Mouse (Mus musculus) cerebellum, adult 11-12 months (tissue): ENCODE results near the gene Gatd1.
A peak's percentile ranks its signal among the peaks of the same experiment; 100 is the strongest.
"Not testable (repeated sequence)": the region's sequence is repeated elsewhere in the genome, so short reads cannot be mapped to it uniquely, and the experiment has no call there.

Experiments
- DNase-seq: peaks from one replicate; pipeline ENCODE4 v3.0.0; 2022

Gatd1 gene

GRCm38 (mm10) chr7:141426948-141427730 lies 13.2 kb upstream of the Gatd1 start:
- DNase-seq = peak; percentile 51

DNA sequence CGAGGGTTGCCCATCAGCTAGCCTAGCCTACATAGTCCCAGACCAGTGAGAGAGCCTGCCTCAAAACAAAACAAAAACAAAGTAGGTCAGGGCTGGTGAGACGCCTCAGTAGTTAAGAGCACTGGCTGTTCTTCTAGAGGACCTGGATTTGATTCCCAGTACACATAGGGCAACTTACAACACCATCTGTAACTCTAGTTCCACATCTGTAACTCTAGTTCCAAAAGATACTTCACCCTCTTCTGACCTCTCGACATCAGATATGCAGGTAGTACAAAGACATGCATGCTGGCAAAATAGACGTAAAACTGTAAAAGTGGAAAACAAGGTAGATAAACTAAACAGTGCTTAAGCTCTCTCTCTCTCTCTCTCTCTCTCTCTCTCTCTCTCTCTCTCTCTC lies 9.9 kb upstream of the Gatd1 start:
- DNase-seq = no peak

DNA sequence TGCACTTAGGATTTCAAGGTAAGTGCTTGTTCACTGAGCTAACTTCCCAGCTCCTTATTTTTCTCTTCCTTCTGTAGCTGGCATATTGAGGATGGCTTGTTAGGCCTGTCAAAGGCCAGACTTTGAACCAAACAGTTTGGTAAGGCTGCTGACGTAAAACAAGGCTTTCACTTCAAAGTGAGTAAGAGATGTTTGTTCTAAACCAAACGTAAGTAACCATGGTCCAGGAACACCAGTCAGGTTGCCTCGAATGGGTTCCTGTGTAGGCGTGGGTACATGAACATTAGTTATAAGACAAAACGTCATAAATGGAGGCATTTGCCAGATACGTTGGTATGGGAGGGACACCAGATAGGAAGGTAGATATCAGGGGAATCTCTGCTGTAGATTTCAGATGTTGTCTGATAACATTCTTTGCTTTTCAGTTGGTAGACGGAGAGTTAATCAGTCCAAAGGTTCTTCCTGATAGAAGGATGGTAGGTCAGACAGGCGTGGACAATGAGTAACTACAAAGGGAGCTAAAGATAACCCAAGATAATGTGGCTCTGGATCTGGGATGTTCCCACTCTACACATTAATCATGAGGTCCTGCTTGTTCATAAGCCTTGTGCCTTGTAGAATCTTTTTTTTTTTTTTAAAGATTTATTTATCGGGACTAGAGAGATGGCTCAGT lies 6.2 kb upstream of the Gatd1 start:
- no peak for DNase-seq

DNA sequence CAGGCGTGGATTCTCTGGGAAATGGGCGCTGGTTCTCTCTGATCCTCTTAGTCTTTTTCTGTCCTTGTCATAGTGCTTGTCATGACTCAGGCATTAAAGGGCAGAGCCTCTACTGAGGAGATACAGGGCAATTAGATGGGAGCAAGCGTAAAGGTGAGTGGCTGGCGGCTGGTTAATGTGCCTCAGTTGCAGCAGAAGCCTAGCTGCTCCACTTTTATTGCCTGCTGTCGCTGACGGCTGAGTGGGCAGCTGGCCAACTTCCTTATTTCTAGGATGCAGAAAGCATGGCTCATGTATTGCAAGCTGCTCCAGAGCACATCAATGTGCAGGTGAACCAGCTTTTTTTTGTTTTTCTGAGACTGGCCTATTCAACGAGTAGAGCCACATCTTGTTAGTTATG lies 5.0 kb upstream of the Gatd1 start:
- no peak for DNase-seq

- no peak for DNase-seq
Observed at GRCm38 (mm10) chr7:141417731-141418681, 4.1 kb upstream of the Gatd1 start.

DNA sequence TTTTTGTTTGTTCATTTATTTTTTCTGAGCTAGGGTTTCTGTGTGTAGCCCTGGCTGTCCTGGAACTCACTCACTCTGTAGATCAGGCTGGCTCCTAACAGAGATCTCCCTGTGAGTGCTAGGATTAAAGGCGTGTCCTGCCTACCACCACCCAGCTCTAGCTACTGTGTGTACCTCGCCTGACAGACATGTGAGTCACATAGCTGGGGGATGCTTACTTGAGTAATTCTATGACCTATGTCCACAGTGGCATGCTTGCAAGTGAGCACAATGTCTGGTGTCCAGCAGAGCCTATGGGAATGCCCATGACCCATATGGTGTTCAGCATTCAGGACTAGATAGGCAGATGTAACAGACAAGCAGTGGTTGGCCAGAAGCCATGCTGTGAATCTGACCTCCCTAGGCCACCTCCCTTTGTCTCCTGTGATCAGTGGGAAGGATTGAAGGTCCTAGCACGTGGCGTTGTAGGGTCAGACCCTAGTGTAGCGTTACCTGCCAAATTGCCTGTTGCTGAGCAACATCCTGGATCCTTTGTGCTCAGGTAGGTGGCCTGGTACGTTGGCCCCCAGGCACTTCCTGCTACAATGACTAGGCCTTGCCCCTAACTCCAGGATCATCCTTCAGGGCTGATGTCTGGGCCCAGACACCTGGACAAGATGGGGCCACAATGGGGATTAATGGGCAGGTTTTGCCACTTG lies 2.4 kb upstream of the Gatd1 start:
- peak; percentile 55 for DNase-seq

DNA sequence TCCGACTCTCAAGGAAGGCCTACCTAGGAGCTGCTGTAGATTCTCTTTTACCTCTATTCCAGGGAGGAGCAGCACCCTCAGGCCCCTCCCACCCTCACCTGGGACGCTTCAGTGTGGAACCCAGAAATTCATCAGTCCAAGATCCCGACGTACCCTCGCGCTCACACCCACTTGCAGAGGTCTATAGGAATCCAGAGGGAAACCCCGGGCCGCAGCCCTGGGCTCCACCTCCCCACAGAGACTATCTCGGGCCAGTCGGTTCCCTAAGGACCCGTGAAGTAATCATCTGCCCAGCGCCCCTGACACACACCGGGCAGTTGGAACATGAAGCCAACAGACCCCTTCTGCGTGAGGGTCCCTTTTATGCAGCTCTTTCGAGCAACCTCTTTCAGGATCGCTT lies 605 bp downstream of the Gatd1 start:
- peak; percentile 68 for DNase-seq

- DNase-seq = no peak
Observed at GRCm38 (mm10) chr7:141411667-141412066, 2.3 kb downstream of the Gatd1 start.

GRCm38 (mm10) chr7:141410631-141411030 lies 3.3 kb downstream of the Gatd1 start:
- DNase-seq = no peak

GRCm38 (mm10) chr7:141408833-141409232 lies 5.1 kb downstream of the Gatd1 start:
- DNase-seq = peak; percentile 94

GRCm38 (mm10) chr7:141407670-141408069 lies 6.3 kb downstream of the Gatd1 start:
- DNase-seq = not testable (repeated sequence)

DNA sequence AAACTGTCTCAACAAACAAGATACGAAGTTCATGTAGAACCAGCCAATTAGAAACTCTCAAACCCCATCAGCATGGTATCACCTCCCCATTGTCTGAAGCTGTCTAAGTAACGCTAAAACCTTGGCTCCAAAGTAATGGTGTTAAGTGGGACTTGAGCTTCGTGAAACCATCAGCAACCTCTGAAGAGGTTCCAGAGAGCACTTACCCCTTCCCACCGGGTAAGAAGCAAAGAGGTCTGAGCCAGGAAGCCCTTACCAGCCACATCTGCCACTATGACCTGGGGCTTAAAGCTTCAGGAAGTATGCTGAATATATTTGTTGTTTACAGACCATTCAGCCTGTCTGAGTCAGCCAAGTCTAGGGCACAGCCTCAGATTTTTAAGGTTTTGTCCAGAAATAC lies 8.5 kb downstream of the Gatd1 start:
- DNase-seq = no peak

DNA sequence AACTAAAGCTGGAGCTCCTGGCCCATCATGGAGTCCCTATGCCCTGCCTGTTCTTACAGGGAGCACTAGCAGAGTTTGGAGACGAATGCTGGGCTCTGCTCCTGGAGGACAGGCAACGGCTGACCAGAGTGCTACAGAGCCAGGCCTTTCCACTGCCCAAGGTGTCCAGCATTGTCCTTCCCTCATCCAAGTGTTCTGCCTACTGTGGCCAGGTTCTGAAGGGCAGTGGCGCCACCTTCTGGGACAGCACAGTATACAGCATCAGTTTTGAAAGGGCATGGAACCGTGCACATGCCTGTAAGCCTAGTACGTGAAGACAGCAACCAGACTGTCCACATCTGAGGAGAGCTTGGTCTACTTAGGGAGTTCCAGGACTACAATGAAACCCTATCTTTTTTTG lies 10.6 kb downstream of the Gatd1 start:
- peak; percentile 61 for DNase-seq

GRCm38 (mm10) chr7:141395348-141395747 lies 18.6 kb downstream of the Gatd1 start:
- DNase-seq = no peak

GRCm38 (mm10) chr7:141394771-141395170 lies 19.2 kb downstream of the Gatd1 start:
- DNase-seq = no peak

DNA sequence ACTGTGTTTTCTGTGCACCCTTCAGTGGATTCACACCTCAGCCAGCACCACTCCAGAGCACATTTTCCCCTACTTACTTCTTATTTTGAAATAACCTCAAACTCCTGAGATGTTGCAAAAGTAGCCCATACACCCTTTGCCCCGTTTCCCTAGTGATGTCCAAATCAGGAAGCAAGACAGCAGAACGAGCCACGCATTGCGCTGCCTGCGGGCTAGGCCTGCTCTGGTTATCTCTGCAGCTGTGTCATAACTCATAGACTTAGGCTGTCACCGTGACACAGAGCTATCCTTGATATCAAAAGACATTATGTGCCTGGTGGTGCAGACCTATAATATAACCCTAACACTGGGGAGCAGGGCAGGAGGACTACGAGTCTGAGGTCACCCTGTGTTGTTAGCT lies 19.8 kb downstream of the Gatd1 start:
- DNase-seq = no peak

DNA sequence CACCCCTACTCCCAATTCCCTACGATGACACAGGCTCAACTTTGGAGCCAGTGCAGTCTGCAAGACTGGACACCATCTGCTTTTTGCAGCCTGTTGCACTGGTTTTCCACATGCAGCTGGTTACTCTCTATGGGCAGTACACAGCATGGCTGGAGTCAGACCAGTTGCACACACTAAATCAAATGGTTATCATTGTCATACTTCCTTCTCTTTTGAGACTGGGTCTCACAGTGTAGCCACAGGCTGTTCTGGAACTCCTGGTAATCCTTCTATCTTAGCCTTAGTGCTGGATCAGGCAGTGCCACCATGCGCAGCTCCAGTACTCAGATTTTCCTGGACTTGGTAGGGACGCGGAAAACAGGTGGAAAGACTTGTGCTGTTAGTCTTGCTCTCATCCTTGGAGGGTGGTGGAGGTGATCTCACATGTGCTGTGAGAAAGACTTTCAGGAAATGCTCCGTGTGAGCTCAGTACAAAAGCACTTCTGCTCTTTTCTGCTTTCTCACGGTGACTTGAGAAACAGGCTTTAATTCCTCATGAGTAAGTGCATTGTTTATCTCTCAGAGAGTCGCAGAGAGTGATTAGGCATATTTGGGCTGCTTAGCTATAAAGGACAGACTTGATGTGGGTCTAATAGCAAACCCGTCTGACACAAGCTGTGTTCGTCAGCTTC lies 21.2 kb downstream of the Gatd1 start:
- no peak for DNase-seq

DNA sequence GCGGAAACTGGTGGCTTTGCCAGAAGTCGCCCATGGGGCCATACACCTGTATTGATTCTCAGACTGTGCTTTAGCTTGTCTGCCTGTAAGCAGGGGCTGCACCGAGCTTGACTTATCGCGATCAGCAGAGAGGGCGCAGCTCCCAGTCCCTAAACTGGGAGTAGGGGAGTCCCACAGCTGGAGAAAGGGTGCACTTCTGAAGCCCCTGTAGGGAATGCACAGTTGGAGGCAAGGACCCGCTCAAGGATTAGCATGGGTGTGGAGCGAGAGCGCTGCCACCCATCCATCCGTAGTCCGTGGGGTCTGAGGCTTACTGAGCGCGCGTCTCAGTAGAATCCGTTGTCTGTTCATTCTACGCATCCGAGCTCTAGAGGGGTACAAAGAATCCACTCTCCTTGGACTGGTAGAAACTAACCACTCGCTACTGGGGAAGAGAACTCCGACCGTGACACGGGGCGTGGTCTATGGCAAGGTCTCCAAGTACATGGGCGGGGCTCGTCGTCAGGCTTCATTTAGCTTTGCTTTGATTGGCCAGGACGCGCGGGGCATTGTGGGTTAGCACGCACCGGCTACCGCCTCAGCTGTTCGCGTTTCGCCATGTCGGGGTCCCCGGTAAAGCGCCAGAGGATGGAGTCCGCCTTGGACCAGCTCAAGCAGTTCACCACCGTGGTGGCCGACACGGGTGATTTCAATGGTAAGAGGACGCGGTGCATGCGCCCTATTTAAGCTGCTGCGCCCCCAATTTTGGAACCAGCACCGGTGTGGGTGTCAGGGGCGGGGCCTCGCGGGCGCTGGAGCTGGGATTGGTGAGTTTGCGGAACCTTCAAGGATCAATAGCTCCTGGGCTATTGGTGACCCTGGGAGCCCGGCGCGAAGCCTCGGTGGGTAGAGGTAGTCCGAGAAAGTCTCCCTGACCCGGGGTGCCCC lies 22.0 kb downstream of the Gatd1 start, which contains the start of gene Taldo1:
Gene Taldo1 (plus strand): TSS at position 575 of the 927 bp plus-strand sequence.
- peak; percentile 93 for DNase-seq

GRCm38 (mm10) chr7:141390326-141391259 lies 23.3 kb downstream of the Gatd1 start:
- no peak for DNase-seq
